17 mouse cellular contexts compared by ENCODE assay signal in genomic region chr5:76744737-76745209, GRCm38 (mm10).
DNase-seq lines count a peak whose midpoint lies in the region; ATAC-seq and TF ChIP-seq lines count a peak whose summit lies in the region.
"Had no signal": no experiment of that assay in that cellular context is flagged by ENCODE, and none has a peak within 500 bp of the region (broad histone marks: within the 10 kb centered on the region; RNA-seq: fewer than 3 reads in every experiment).

No protein-coding gene starts in this region.

- H3K4me3 ChIP-seq in forebrain, embryonic 10.5 days: no peak overlapping the region
- H3K4me3 ChIP-seq in forebrain, embryonic 11.5 days (ENCODE audit: low read depth, low read length): no peak overlapping the region
- no peak overlapping the region for H3K4me3 ChIP-seq in midbrain, embryonic 15.5 days
- H3K4me3 ChIP-seq in midbrain, postnatal 0 days (ENCODE audit: low read depth, low read length): no peak overlapping the region
- no peak overlapping the region for H3K4me3 ChIP-seq in forebrain, embryonic 14.5 days (ENCODE audit: low read depth, low read length)
- no peak overlapping the region for H3K4me3 ChIP-seq in thymus, adult 2 months (ENCODE audit: control insufficient read depth, insufficient read depth, low read length)
- H3K4me3 ChIP-seq: hindbrain, embryonic 15.5 days; limb, embryonic 15.5 days; midbrain, embryonic 10.5 days had no signal

- no peak for DNase-seq in forebrain, embryonic 10.5 days (ENCODE audit: extremely low spot score, low spot score)
- no peak for DNase-seq in forebrain, embryonic 11.5 days (ENCODE audit: low spot score)
- DNase-seq in midbrain, postnatal 0 days (ENCODE audit: low spot score): no peak
- DNase-seq in forebrain, embryonic 14.5 days (ENCODE audit: low spot score): peak; percentile 46
- no peak for DNase-seq in kidney, adult 11 months
- DNase-seq in thymus, adult 2 months: no peak
- DNase-seq: adrenal gland, adult 2 months; cerebellum, adult 9-11 months; heart, adult 18-20 months; heart, postnatal 10 days; kidney, adult 9 months; right cerebral cortex, adult 18-20 months had no signal

- no peaks in the 10 kb centered on the region for H3K27me3 ChIP-seq in forebrain, embryonic 10.5 days (ENCODE audit: poor library complexity, severe bottlenecking)
- no peaks in the 10 kb centered on the region for H3K27me3 ChIP-seq in forebrain, embryonic 11.5 days (ENCODE audit: control insufficient read depth, insufficient read depth, low read length)
- no peaks in the 10 kb centered on the region for H3K27me3 ChIP-seq in midbrain, embryonic 15.5 days (replicated peaks)
- H3K27me3 ChIP-seq in midbrain, postnatal 0 days (ENCODE audit: insufficient read depth, low read length): no peaks in the 10 kb centered on the region
- H3K27me3 ChIP-seq in forebrain, embryonic 14.5 days (replicated peaks; ENCODE audit: control insufficient read depth, insufficient read depth, low read length): no peaks in the 10 kb centered on the region
- H3K27me3 ChIP-seq in thymus, adult 2 months (ENCODE audit: control insufficient read depth, insufficient read depth, low read length): no peaks in the 10 kb centered on the region
- H3K27me3 ChIP-seq: hindbrain, embryonic 15.5 days; limb, embryonic 15.5 days had no signal

- H3K9ac ChIP-seq in forebrain, embryonic 11.5 days (ENCODE audit: low read length): no peak overlapping the region
- H3K9ac ChIP-seq in midbrain, embryonic 15.5 days: no peak overlapping the region
- H3K9ac ChIP-seq in midbrain, postnatal 0 days (replicated peaks; ENCODE audit: low read length, poor library complexity, severe bottlenecking): no peak overlapping the region
- H3K9ac ChIP-seq in forebrain, embryonic 14.5 days (ENCODE audit: low read length): no peak overlapping the region
- H3K9ac ChIP-seq: hindbrain, embryonic 15.5 days; limb, embryonic 15.5 days had no signal

- H3K4me1 ChIP-seq in forebrain, embryonic 10.5 days: peaks cover 4% of the 10 kb centered on the region
- no peaks in the 10 kb centered on the region for H3K4me1 ChIP-seq in forebrain, embryonic 11.5 days (replicated peaks; ENCODE audit: control insufficient read depth, insufficient read depth, low read length)
- peaks cover 5% of the 10 kb centered on the region; the same call in 1 of the 2 replicates for H3K4me1 ChIP-seq in midbrain, embryonic 15.5 days
- no peaks in the 10 kb centered on the region for H3K4me1 ChIP-seq in midbrain, postnatal 0 days (ENCODE audit: insufficient read depth, low read length)
- H3K4me1 ChIP-seq in forebrain, embryonic 14.5 days (ENCODE audit: control insufficient read depth, insufficient read depth, low read length): peaks cover 9% of the 10 kb centered on the region
- no peaks in the 10 kb centered on the region for H3K4me1 ChIP-seq in thymus, adult 2 months (replicated peaks; ENCODE audit: control insufficient read depth, insufficient read depth, low read length)
- H3K4me1 ChIP-seq: midbrain, embryonic 10.5 days had no signal

- TF ChIP-seq CTCF in midbrain, postnatal 0 days (IDR thresholded peaks at IDR 0.05): no peak
- no peak for TF ChIP-seq CTCF in thymus, adult 2 months (IDR thresholded peaks at IDR 0.05; ENCODE audit: borderline replicate concordance, control insufficient read depth, extremely low read depth, insufficient read depth, low read length, poor library complexity)

- H3K9me3 ChIP-seq in forebrain, embryonic 10.5 days: no peaks in the 10 kb centered on the region
- H3K9me3 ChIP-seq in forebrain, embryonic 11.5 days (ENCODE audit: control insufficient read depth, low read length): no peaks in the 10 kb centered on the region
- H3K9me3 ChIP-seq in midbrain, embryonic 15.5 days: no peaks in the 10 kb centered on the region
- no peaks in the 10 kb centered on the region for H3K9me3 ChIP-seq in midbrain, postnatal 0 days (ENCODE audit: low read length)
- no peaks in the 10 kb centered on the region for H3K9me3 ChIP-seq in forebrain, embryonic 14.5 days (replicated peaks; ENCODE audit: control insufficient read depth, low read length)
- H3K9me3 ChIP-seq: hindbrain, embryonic 15.5 days; limb, embryonic 15.5 days; midbrain, embryonic 10.5 days had no signal

- no peak for TF ChIP-seq POLR2A in thymus, adult 2 months (IDR thresholded peaks at IDR 0.05; ENCODE audit: control insufficient read depth, extremely low read depth, insufficient read depth, low read length, poor library complexity)

- H3K4me2 ChIP-seq in forebrain, embryonic 11.5 days (ENCODE audit: low read depth, low read length, severe bottlenecking): no peak overlapping the region
- no peak overlapping the region for H3K4me2 ChIP-seq in midbrain, embryonic 15.5 days
- H3K4me2 ChIP-seq in midbrain, postnatal 0 days (ENCODE audit: low read depth, low read length, poor library complexity, severe bottlenecking): no peak overlapping the region
- no peak overlapping the region for H3K4me2 ChIP-seq in forebrain, embryonic 14.5 days (ENCODE audit: low read length)
- H3K4me2 ChIP-seq: hindbrain, embryonic 15.5 days; limb, embryonic 15.5 days had no signal

- peaks cover 55% of the 10 kb centered on the region for H3K36me3 ChIP-seq in forebrain, embryonic 10.5 days (replicated peaks)
- no peaks in the 10 kb centered on the region for H3K36me3 ChIP-seq in forebrain, embryonic 11.5 days (ENCODE audit: control insufficient read depth, insufficient read depth, low read length)
- H3K36me3 ChIP-seq in midbrain, embryonic 15.5 days (replicated peaks): peaks cover 13% of the 10 kb centered on the region; the same call in 1 of the 2 replicates
- H3K36me3 ChIP-seq in midbrain, postnatal 0 days (ENCODE audit: insufficient read depth, low read length): 0 out of 2 replicates have a peak, but pooled peaks cover 2% of the 10 kb centered on the region
- peaks cover 10% of the 10 kb centered on the region; the same call in 1 of the 2 replicates for H3K36me3 ChIP-seq in forebrain, embryonic 14.5 days (ENCODE audit: control insufficient read depth, insufficient read depth, low read length)
- H3K36me3 ChIP-seq in thymus, adult 2 months (ENCODE audit: control insufficient read depth, insufficient read depth, low read length): no peaks in the 10 kb centered on the region

- ATAC-seq in forebrain, embryonic 11.5 days (replicated peaks; ENCODE audit: low FRiP score): no peak
- ATAC-seq in midbrain, embryonic 15.5 days (replicated peaks): peak; percentile 35; the same call in 1 of the 2 replicates
- ATAC-seq in midbrain, postnatal 0 days (ENCODE audit: low FRiP score): no peak
- peak; percentile 73 for ATAC-seq in forebrain, embryonic 14.5 days
- ATAC-seq in megakaryocyte progenitor cell, adult 5-6 weeks (replicated peaks; ENCODE audit: poor library complexity): peak; percentile 23; the same call in 1 of the 2 replicates

- 90% methylated on average over 9 of the region's 9 CpGs for WGBS in forebrain, embryonic 10.5 days
- 87% methylated on average over 9 of the region's 9 CpGs for WGBS in forebrain, embryonic 11.5 days
- whole genome bisulfite sequencing in midbrain, embryonic 15.5 days: 87% methylated on average over 9 of the region's 9 CpGs
- WGBS in midbrain, postnatal 0 days: 89% methylated on average over 9 of the region's 9 CpGs
- WGBS in forebrain, embryonic 14.5 days: 68% methylated on average over 9 of the region's 9 CpGs
- WGBS in thymus, adult 2 months: 87% methylated on average over 9 of the region's 9 CpGs

- peak overlapping the region; percentile 48; the same call in 1 of the 2 replicates for H3K27ac ChIP-seq in forebrain, embryonic 10.5 days
- H3K27ac ChIP-seq in forebrain, embryonic 11.5 days (ENCODE audit: low read depth, low read length): no peak overlapping the region
- H3K27ac ChIP-seq in midbrain, embryonic 15.5 days: 0 out of 2 replicates have a peak overlapping the region, but pooled peaks have one; percentile 48
- H3K27ac ChIP-seq in midbrain, postnatal 0 days (ENCODE audit: low read depth, low read length): no peak overlapping the region
- 0 out of 2 replicates have a peak overlapping the region, but pooled peaks have one; percentile 17 for H3K27ac ChIP-seq in forebrain, embryonic 14.5 days (ENCODE audit: low read depth, low read length)
- no peak overlapping the region for H3K27ac ChIP-seq in thymus, adult 2 months (ENCODE audit: control insufficient read depth, insufficient read depth, low read length)
- H3K27ac ChIP-seq: hindbrain, embryonic 15.5 days; limb, embryonic 15.5 days; midbrain, embryonic 10.5 days had no signal

Comparison
In these comparisons a context has a peak if more than half of its experiments do, and no peak if none do; other contexts are left out.
1. H3K27ac ChIP-seq: peak in forebrain, embryonic 10.5 days (single experiment), midbrain, embryonic 15.5 days (single experiment) and forebrain, embryonic 14.5 days (single experiment); none in forebrain, embryonic 11.5 days (single experiment), midbrain, postnatal 0 days (single experiment) and thymus, adult 2 months (single experiment).
2. ATAC-seq: peak in midbrain, embryonic 15.5 days (single experiment), forebrain, embryonic 14.5 days (single experiment) and megakaryocyte progenitor cell, adult 5-6 weeks (single experiment); none in forebrain, embryonic 11.5 days (single experiment) and midbrain, postnatal 0 days (single experiment).